Mouse (Mus musculus) bone marrow macrophage, adult 2 months (primary cell): ENCODE results near the gene Rab4a. TPM values are rescaled to one million over a fixed set of nuclear protein-coding genes. Genes with fewer than 3 reads are reported as not detected.
A peak's percentile ranks its signal among the peaks of the same experiment; 100 is the strongest.

Experiments
- H3K27ac ChIP-seq: 2 replicates; pipeline ENCODE4 v1.5.1; 2012; ENCODE audit warnings: low read depth, low read length; ENCODE audit not compliant: insufficient read depth
- H3K4me1 ChIP-seq: 2 replicates; pipeline ENCODE4 v1.6.1; 2012; ENCODE audit warnings: low read length; ENCODE audit not compliant: control insufficient read depth, insufficient read depth
- H3K4me3 ChIP-seq: 2 replicates; pipeline ENCODE4 v1.5.1; 2012; ENCODE audit warnings: mild to moderate bottlenecking, low read length, moderate library complexity; ENCODE audit not compliant: insufficient read depth
- CTCF ChIP-seq: IDR thresholded peaks from 2 replicates; pipeline ENCODE4 v1.5.1; 2012; ENCODE audit warnings: low read depth, mild to moderate bottlenecking, low read length, moderate library complexity
- POLR2A ChIP-seq: IDR thresholded peaks from 2 replicates; pipeline ENCODE4 v1.6.1; 2012; ENCODE audit warnings: mild to moderate bottlenecking, low read depth, low read length, borderline replicate concordance
- polyA plus RNA-seq: library from polyadenylated mRNA; stranded (reverse); fragments of >200 nt; gene quantifications from 2 replicates; pipeline ENCODE4 v1.2.4, GENCODE M21; 2012; ENCODE audit not compliant: missing spikeins, insufficient read depth, insufficient read length

Rab4a gene
- polyA plus RNA-seq, 1 experiment, result 1.2 TPM

- peaks cover 10% of the 10 kb centered on the region for H3K4me1 ChIP-seq
- TF ChIP-seq POLR2A, result no peak
- no peak for TF ChIP-seq CTCF
Measured at GRCm38 (mm10) chr8:123854733-123855475, 49.1 kb downstream of the Rab4a start.

GRCm38 (mm10) chr8:123857361-123857760 lies 51.6 kb downstream of the Rab4a start:
- H3K4me3 ChIP-seq, result no peak overlapping the region
- no peak for TF ChIP-seq CTCF
- H3K27ac ChIP-seq, result no peak overlapping the region
- peaks cover 10% of the 10 kb centered on the region for H3K4me1 ChIP-seq

More at GRCm38 (mm10) chr8:123854733-123855475, 49.1 kb downstream of the Rab4a start:
- Histone ChIP-seq H3K4me3 (no peak overlapping the region), H3K27ac (no peak overlapping the region)

GRCm38 (mm10) chr8:123858574-123858940 lies 52.8 kb downstream of the Rab4a start:
- Histone ChIP-seq H3K27ac (no peak overlapping the region), H3K4me3 (peak overlapping the region; percentile 75), H3K4me1 (peaks cover 10% of the 10 kb centered on the region)
- TF ChIP-seq POLR2A, result no peak
- TF ChIP-seq CTCF, result no peak

GRCm38 (mm10) chr8:123858941-123859647 lies 53.3 kb downstream of the Rab4a start:
- no peak for TF ChIP-seq POLR2A
- no peak for TF ChIP-seq CTCF
- no peak overlapping the region for H3K27ac ChIP-seq
- H3K4me3 ChIP-seq, result peak overlapping the region; percentile 75
- peaks cover 10% of the 10 kb centered on the region for H3K4me1 ChIP-seq

GRCm38 (mm10) chr8:123859648-123860259 lies 54.0 kb downstream of the Rab4a start, which contains the start of gene Ccsap:
Ccsap (minus strand) TSS chr8:123860209.
- Histone ChIP-seq H3K4me1 (peaks cover 10% of the 10 kb centered on the region), H3K27ac (no peak within 1 kb of the TSS), H3K4me3 (peak within 1 kb of the TSS; percentile 75)
- TF ChIP-seq CTCF (no peak), POLR2A (no peak)

GRCm38 (mm10) chr8:123860386-123860785 lies 54.6 kb downstream of the Rab4a start:
- TF ChIP-seq POLR2A, result no peak
- TF ChIP-seq CTCF, result no peak
- Histone ChIP-seq H3K27ac (no peak overlapping the region), H3K4me1 (peaks cover 10% of the 10 kb centered on the region), H3K4me3 (no peak overlapping the region)

- H3K4me3 ChIP-seq, result no peak overlapping the region
- TF ChIP-seq CTCF (no peak), POLR2A (no peak)
- no peak overlapping the region for H3K27ac ChIP-seq
- H3K4me1 ChIP-seq, result no peaks in the 10 kb centered on the region
Measured at GRCm38 (mm10) chr8:123865786-123866185, 60.0 kb downstream of the Rab4a start.

GRCm38 (mm10) chr8:123866971-123867370 lies 61.2 kb downstream of the Rab4a start:
- no peak overlapping the region for H3K27ac ChIP-seq
- H3K4me1 ChIP-seq, result peaks cover 2% of the 10 kb centered on the region; the same call in 1 of the 2 replicates
- H3K4me3 ChIP-seq, result no peak overlapping the region
- no peak for TF ChIP-seq POLR2A
- no peak for TF ChIP-seq CTCF

- Histone ChIP-seq H3K4me1 (peaks cover 16% of the 10 kb centered on the region), H3K27ac (no peak overlapping the region), H3K4me3 (no peak overlapping the region)
- no peak for TF ChIP-seq POLR2A
- TF ChIP-seq CTCF, result no peak
Measured at GRCm38 (mm10) chr8:123872048-123872447, 66.3 kb downstream of the Rab4a start.

GRCm38 (mm10) chr8:123873364-123873763 lies 67.6 kb downstream of the Rab4a start:
- no peak for TF ChIP-seq POLR2A
- TF ChIP-seq CTCF, result no peak

More at GRCm38 (mm10) chr8:123873364-123873763, 67.6 kb downstream of the Rab4a start:
- H3K4me3 ChIP-seq, result no peak overlapping the region
- no peak overlapping the region for H3K27ac ChIP-seq
- H3K4me1 ChIP-seq, result peaks cover 26% of the 10 kb centered on the region
